Mouse (Mus musculus): ENCODE results near the gene Ubap1l.

DNA sequence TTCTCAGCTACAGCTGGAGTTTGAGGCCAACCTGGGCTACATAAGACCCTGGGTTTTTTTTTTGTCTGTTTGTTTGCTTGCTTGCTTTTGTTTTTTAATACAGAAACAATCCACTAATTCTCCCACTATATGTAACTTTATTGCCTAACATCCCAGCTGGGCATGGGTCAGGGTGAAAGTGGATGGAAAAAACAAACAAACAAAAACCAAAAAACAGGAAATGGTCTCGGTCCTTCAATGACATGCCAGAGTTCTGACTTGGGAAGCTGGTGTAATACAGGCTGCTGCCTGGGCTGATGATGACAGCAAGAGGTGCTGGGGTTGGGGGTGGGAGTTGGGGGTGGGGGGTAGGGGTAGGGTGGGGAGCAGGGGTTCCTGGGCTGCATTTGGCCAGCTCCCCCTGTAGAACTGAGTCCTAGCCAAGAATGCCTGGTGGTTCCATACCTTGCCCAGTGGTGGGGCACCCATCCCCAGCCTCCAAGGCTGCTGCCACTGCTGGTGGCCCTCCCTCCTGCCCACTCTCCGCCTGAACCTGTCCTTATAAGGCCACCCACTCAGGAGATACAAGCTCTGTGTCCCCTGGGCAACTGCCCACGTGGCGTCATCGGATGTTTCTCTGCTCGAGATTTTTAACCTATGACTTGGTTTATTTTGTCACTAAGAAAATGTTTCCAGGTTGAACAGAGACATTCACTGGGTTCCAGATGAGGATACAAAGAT lies 21.4 kb downstream of the Ubap1l start:
- TF ChIP-seq ETS1 (conservative IDR thresholded peaks at IDR 0.05; ENCODE audit: low read depth, low read length) (no peak), POLR2A (IDR thresholded peaks at IDR 0.05; ENCODE audit: low read depth, low read length) (no peak), EP300 (IDR thresholded peaks at IDR 0.05; ENCODE audit: low read length) (no peak), BHLHE40 (IDR thresholded peaks at IDR 0.05; ENCODE audit: low read depth, low read length) (no peak), CTCF (conservative IDR thresholded peaks at IDR 0.05 in 1 of 2, IDR thresholded peaks at IDR 0.05 in 1 of 2; ENCODE audit: low read depth in 2 of 2, low read length in 2 of 2) (no peak), CHD1 (IDR thresholded peaks at IDR 0.05; ENCODE audit: low read depth, low read length) (no peak), MAFK (IDR thresholded peaks at IDR 0.05; ENCODE audit: insufficient replicate concordance, low read length) (no peak), GABPA (IDR thresholded peaks at IDR 0.05; ENCODE audit: insufficient replicate concordance, low read depth, low read length) (no peak)

Data from CH12.LX (cell line).